Mouse (Mus musculus) forebrain, embryonic 11.5 days (tissue): ENCODE results near the gene B4galnt3. TPM values are rescaled to one million over a fixed set of nuclear protein-coding genes. Genes with fewer than 3 reads are reported as not detected.

Experiments used
- ATAC-seq: fragments of 200-750 bp; cut with Nextera tagmentation; replicated peaks from 2 replicates; pipeline ENCODE4 v1.8.0; 2017; ENCODE audit warnings: moderate TSS enrichment; ENCODE audit not compliant: low FRiP score
- DNase-seq: peaks from one replicate; pipeline ENCODE4 v3.0.0-alpha.2; 2017; ENCODE audit warnings: low spot score
- H3K27ac ChIP-seq: fragments of 300-500 bp; sonication (generic); 2 replicates; pipeline ENCODE4 v1.5.1; 2014; ENCODE audit warnings: low read depth, low read length
- H3K27me3 ChIP-seq: fragments of 300-500 bp; sonication (generic); 2 replicates; pipeline ENCODE4 v1.6.1; 2014; ENCODE audit warnings: mild to moderate bottlenecking, low read length, mixed read lengths; ENCODE audit not compliant: control insufficient read depth, insufficient read depth
- H3K36me3 ChIP-seq: fragments of 300-500 bp; sonication (generic); 2 replicates; pipeline ENCODE4 v1.6.1; 2014; ENCODE audit warnings: mild to moderate bottlenecking, low read length, moderate library complexity, mixed read lengths; ENCODE audit not compliant: control insufficient read depth, insufficient read depth
- H3K4me1 ChIP-seq: fragments of 300-500 bp; sonication (generic); replicated peaks from 2 replicates; pipeline ENCODE4 v1.6.1; 2014; ENCODE audit warnings: low read length, mixed read lengths; ENCODE audit not compliant: control insufficient read depth, insufficient read depth
- H3K4me2 ChIP-seq: fragments of 300-500 bp; sonication (generic); 2 replicates; pipeline ENCODE4 v1.6.1; 2014; ENCODE audit warnings: low read depth, mild to moderate bottlenecking, low read length, moderate library complexity, mixed read lengths; ENCODE audit not compliant: severe bottlenecking
- H3K4me3 ChIP-seq: fragments of 300-500 bp; sonication (generic); 2 replicates; pipeline ENCODE4 v1.5.1; 2014; ENCODE audit warnings: low read depth, low read length
- H3K9ac ChIP-seq: fragments of 300-500 bp; sonication (generic); 2 replicates; pipeline ENCODE4 v1.6.1; 2014; ENCODE audit warnings: low read length
- H3K9me3 ChIP-seq: fragments of 300-500 bp; sonication (generic); 2 replicates; pipeline ENCODE4 v1.6.1; 2016; ENCODE audit warnings: low read length, mixed read lengths; ENCODE audit not compliant: control insufficient read depth
- WGBS: fragments of 180-500 bp; shearing (Covaris S2); extraction: QIAGEN DNeasy Blood & Tissue Kit; methylation state at CpG from one replicate; pipeline ENCODE4 v1.1.7; 2014; 5-methylcytosine and 5-hydroxymethylcytosine counted together
- polyA plus RNA-seq: library from polyadenylated mRNA; unstranded; fragments of >200 nt; fragmentation: Nextera tagmentation; extraction: Ambion mirVana; gene quantifications from 2 replicates; pipeline ENCODE4 v1.2.1, GENCODE M21; 2014

The B4galnt3 gene
- polyA plus RNA-seq, 1 experiment from 2014 or later = not detected

DNA sequence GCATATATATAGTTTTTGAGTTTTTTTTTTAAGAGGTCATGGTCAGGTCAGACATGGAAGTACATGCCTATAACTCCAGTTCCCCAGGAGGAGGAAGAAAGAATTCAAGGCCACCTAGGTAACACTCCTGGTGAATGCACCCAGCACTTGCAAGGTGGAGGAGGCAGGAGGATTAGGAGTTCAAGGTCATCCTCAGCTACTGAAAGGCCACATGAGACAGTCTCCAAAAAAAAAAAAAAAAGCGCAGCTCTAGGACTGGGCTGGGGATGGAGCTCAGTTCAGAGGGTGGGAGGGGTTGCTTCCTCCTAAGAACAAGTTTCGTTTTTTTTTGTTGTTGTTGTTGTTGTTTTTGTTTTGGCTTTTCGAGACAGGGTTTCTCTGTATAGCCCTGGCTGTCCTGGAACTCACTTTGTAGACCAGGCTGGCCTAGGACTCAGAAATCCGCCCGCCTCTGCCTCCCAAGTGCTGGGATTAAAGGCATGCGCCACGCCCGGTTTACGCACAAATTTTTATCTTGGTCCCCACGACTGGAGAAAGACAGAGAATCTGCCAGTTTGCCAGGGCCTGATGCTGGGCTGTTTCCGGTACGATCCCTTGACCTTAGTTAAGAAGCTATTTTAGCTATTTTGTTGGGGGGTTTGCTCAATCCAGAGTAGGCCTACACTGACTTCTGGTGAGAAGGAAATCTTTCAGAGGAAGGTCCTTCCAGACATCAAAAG is 109.2 kb downstream of the B4galnt3 start:
- Histone ChIP-seq H3K4me1 (peaks cover 8% of the 10 kb centered on the region), H3K9me3 (no peaks in the 10 kb centered on the region), H3K4me3 (no peak overlapping the region), H3K4me2 (no peak overlapping the region), H3K9ac (no peak overlapping the region), H3K27me3 (no peaks in the 10 kb centered on the region), H3K27ac (no peak overlapping the region), H3K36me3 (no peaks in the 10 kb centered on the region)
- no peak for DNase-seq
- 92% methylated on average over 12 of the region's 12 CpGs for WGBS
- no peak for ATAC-seq

DNA sequence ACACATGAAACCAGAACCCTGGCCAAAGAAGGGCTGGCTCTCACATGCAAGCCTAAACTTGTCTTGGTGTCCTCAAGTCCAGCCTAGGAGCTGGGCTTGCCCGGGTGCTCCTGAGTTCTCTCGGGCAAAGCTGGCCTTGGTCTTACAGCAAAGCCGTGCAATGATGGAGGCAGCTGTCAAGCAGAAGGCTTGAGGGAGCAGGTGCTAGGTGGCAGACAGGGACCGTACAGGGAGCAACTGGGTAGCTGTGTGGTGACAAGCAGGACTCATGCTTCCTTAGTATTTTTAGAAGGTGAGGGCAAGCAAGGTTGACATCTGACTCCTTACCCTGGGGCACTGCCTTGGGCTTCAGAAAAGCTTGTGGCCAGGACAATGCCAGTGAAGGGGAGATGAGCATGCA is 110.6 kb downstream of the B4galnt3 start:
- H3K27ac ChIP-seq = no peak overlapping the region
- peaks cover 8% of the 10 kb centered on the region for H3K4me1 ChIP-seq
- H3K27me3 ChIP-seq = no peaks in the 10 kb centered on the region
- H3K4me3 ChIP-seq = no peak overlapping the region
- WGBS = 93% methylated on average over 4 of the region's 4 CpGs
- DNase-seq (no peak), ATAC-seq (no peak)
- H3K9me3 ChIP-seq = no peaks in the 10 kb centered on the region
- H3K36me3 ChIP-seq = no peaks in the 10 kb centered on the region
- H3K9ac ChIP-seq = no peak overlapping the region
- no peak overlapping the region for H3K4me2 ChIP-seq

DNA sequence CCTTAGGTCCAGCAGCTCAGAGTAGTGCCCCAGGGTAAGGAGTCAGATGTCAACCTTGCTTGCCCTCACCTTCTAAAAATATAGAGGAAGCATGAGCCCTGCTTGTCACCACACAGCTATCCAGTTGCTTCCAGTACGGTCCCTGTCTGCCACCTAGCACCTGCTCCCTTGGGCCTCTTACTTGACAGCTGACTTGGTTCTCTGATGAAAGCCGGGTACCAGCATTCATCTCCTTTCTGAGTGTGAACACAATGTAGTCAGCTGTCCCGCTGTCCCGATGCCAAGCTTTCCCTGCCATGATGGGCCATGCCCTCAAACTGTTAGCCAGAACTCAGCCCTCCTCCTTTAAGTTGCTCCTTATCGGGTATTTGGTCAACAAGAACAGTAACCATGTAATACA is 112.2 kb downstream of the B4galnt3 start:
- Histone ChIP-seq H3K4me3 (no peak overlapping the region), H3K9ac (no peak overlapping the region), H3K4me2 (no peak overlapping the region), H3K36me3 (no peaks in the 10 kb centered on the region), H3K9me3 (no peaks in the 10 kb centered on the region), H3K27ac (no peak overlapping the region), H3K27me3 (no peaks in the 10 kb centered on the region), H3K4me1 (no peaks in the 10 kb centered on the region; the same call in 1 of the 2 replicates)
- DNase-seq (no peak), ATAC-seq (no peak)
- WGBS = 91% methylated on average over 5 of the region's 5 CpGs

DNA sequence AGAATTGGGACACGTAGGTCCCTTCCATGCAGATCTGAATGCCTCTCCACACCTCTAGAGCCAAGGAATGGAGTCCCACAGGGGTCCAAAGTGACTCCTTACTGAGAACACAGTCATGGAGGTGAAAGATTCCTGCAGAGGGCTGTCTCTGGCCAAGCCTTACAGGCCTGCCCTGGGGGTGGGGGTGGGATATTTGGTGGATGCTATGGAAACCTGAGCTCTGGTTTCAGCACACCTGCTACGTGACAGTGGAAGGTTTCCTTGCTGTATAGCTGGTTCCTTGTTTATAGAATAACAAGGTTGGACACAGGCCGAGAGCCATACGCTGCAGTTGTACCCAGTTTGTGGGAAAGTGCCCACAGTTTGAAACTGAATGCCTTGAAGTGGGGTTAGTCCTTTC is 113.9 kb downstream of the B4galnt3 start:
- Histone ChIP-seq H3K4me3 (no peak overlapping the region), H3K4me2 (no peak overlapping the region), H3K27me3 (no peaks in the 10 kb centered on the region), H3K36me3 (no peaks in the 10 kb centered on the region), H3K9ac (no peak overlapping the region), H3K4me1 (no peaks in the 10 kb centered on the region; the same call in 1 of the 2 replicates), H3K9me3 (no peaks in the 10 kb centered on the region), H3K27ac (no peak overlapping the region)
- WGBS = 71% methylated on average over 4 of the region's 4 CpGs
- no peak for DNase-seq
- ATAC-seq = no peak

DNA sequence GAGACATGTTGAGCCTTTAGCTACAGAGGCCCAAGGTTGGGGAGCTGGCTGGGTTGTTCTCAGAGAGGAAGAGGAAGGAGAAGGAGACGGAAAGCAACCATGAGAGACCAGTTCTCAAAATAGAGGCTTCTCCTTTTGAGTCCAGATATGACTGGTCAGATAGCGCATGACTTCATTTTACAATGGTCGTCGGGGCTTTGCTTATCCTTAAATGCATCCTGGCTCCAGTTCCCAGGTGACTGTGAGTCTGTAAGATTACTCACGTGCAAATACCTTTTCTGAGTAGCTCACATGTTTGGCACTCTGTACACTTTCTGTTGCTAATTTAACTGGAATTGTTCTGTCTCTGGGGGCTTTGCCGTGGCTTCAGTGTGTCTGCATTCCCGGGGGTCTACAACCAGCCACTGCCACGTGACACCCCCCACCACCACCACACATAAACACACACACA is 114.6 kb downstream of the B4galnt3 start:
- no peak overlapping the region for H3K4me2 ChIP-seq
- H3K27ac ChIP-seq = no peak overlapping the region
- no peaks in the 10 kb centered on the region for H3K27me3 ChIP-seq
- no peaks in the 10 kb centered on the region for H3K9me3 ChIP-seq
- no peak overlapping the region for H3K9ac ChIP-seq
- H3K4me3 ChIP-seq = no peak overlapping the region
- H3K36me3 ChIP-seq = no peaks in the 10 kb centered on the region
- ATAC-seq (no peak), DNase-seq (no peak)
- H3K4me1 ChIP-seq = no peaks in the 10 kb centered on the region; the same call in 1 of the 2 replicates
- WGBS = 84% methylated on average over 8 of the region's 8 CpGs

DNA sequence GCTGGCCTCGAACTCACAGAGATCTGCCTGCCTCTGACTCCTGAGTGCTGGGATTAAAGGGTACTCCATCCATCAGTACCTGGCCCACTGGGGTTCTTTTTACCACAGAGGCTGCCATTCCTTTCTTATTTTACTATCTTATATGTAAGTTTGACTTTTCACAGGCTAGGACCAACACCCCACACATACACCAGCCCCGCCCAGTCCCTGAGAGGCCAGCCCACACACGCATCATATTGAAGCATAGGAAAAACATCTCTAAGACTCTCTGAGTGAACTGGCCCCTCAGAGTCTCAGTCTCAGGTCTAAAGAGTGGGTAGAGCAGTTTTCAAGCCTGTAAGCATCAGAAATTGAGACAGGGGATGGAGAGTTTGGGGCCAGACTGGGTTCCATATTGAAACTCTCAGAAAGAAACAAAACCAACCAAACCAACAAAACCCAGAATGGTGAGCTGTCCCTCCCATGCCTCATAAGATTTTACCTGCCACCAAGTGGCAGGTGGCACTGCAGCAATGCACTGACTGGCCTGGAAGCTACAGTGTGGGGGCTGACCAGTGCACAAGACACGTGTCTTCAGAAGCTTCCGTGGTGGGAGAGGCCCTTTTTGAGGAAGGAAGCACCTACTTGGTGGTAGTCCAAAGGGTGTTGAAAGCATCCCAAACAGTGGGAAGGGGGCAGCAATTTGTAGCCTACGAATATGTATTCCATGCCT is 115.2 kb downstream of the B4galnt3 start:
- WGBS = 89% methylated on average over 6 of the region's 6 CpGs
- no peak overlapping the region for H3K4me2 ChIP-seq
- ATAC-seq (no peak), DNase-seq (no peak)
- H3K36me3 ChIP-seq = no peaks in the 10 kb centered on the region
- H3K9ac ChIP-seq = no peak overlapping the region
- no peak overlapping the region for H3K27ac ChIP-seq
- no peaks in the 10 kb centered on the region for H3K27me3 ChIP-seq
- H3K9me3 ChIP-seq = no peaks in the 10 kb centered on the region
- H3K4me3 ChIP-seq = no peak overlapping the region
- H3K4me1 ChIP-seq = no peaks in the 10 kb centered on the region; the same call in 1 of the 2 replicates

DNA sequence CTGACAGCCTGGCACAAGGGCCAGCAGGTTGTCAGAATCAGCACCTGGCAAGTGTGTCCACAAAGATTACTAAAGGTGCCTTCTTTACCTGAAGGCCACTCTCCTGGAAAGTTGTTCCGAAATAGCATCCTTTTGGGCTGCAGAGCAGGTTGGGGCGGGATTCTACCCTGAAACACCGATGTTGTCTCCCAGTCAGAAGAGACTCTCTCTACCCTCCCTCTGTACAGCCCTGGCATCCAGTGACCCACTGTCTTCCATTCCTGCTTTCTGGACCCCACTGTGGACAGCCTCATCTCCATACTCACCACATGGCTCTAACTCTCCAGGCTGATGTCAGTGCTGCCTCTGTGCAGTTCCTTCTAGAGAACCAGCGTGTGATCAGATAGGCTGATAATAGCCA is 118.7 kb downstream of the B4galnt3 start:
- Histone ChIP-seq H3K9ac (no peak overlapping the region), H3K36me3 (no peaks in the 10 kb centered on the region), H3K4me2 (no peak overlapping the region), H3K4me3 (no peak overlapping the region), H3K9me3 (no peaks in the 10 kb centered on the region), H3K27me3 (no peaks in the 10 kb centered on the region), H3K27ac (no peak overlapping the region), H3K4me1 (no peaks in the 10 kb centered on the region; the same call in 1 of the 2 replicates)
- DNase-seq (no peak), ATAC-seq (no peak)
- 93% methylated on average over 4 of the region's 4 CpGs for WGBS

DNA sequence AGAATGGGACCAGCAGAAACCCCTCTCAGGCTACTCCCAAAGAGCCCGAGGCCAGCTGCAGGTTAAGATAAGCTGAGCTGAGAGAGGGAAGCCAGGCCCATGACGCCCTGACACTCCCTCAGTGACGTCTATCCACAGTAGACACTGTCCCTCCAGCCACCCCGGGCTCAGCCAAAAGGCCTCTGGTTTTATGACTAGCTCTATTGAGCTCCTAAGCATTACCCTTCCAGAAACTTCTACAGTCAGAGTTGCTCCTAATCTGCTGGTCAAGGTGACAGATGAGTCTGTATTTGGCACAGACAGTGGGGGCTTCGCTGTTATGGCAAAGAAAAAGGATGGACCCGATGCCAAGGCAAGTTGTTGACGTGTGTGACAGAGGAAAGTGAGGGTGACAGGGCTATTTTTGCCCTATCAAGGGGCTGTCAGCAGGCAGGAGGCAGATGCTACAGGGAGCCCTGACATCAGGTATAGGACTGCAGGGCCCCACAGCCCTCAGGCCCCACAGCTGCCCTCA is 119.7 kb downstream of the B4galnt3 start:
- 85% methylated on average over 7 of the region's 7 CpGs for WGBS
- H3K27ac ChIP-seq = no peak overlapping the region
- H3K36me3 ChIP-seq = no peaks in the 10 kb centered on the region
- no peak overlapping the region for H3K4me2 ChIP-seq
- ATAC-seq (peak; percentile 64; the same call in 1 of the 2 replicates), DNase-seq (no peak)
- H3K9ac ChIP-seq = no peak overlapping the region
- no peak overlapping the region for H3K4me3 ChIP-seq
- no peaks in the 10 kb centered on the region for H3K9me3 ChIP-seq
- H3K27me3 ChIP-seq = no peaks in the 10 kb centered on the region
- H3K4me1 ChIP-seq = no peaks in the 10 kb centered on the region
